Mouse (Mus musculus): ENCODE measurements at regions not wholly inside any gene's neighbourhood (a gene's known extent, or its start where the extent isn't known, plus 50 kb on each side); places are given as distances from the start of the nearest gene placed in this dataset.
A peak's percentile ranks its signal among the peaks of the same experiment; 100 is the strongest.

DNA sequence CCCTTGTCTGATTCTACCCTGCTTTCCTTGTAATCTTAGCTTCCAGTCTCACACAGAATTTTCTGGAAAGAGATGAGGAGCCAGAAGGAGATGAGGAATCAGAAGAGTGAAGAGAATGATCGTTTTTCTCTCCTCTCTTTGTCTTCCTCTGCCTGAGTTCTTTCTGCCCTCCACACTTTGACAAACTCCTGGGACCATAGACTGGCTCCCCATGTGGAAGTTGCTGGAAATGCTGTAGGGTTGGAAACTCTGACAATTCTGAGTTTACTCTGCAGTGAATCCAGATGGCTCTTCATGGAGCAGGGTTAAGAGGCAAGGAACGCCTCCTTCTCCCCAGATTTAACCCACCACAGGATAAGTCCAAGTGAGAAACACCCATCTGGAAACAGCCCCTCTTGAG is 408.7 kb downstream of the Tns1 start:
- H3K9me3 ChIP-seq (ENCODE audit: control insufficient read depth, low read length): no peaks in the 10 kb centered on the region
- no peak overlapping the region for H3K9ac ChIP-seq (ENCODE audit: low read length)
- no peaks in the 10 kb centered on the region for H3K4me1 ChIP-seq (replicated peaks; ENCODE audit: control insufficient read depth, insufficient read depth, low read length)
- ATAC-seq (replicated peaks; ENCODE audit: low FRiP score, low TSS enrichment, low read depth) (no peak), DNase-seq (ENCODE audit: low spot score) (no peak)
- 65% methylated on average over 2 of the region's 2 CpGs for WGBS
- H3K27me3 ChIP-seq (replicated peaks; ENCODE audit: control insufficient read depth, insufficient read depth, low read length): no peaks in the 10 kb centered on the region
- no peak overlapping the region for H3K27ac ChIP-seq (ENCODE audit: low read depth)
- no peaks in the 10 kb centered on the region for H3K36me3 ChIP-seq (ENCODE audit: control insufficient read depth, insufficient read depth, low read length)
- H3K4me2 ChIP-seq (ENCODE audit: low read length): no peak overlapping the region
- no peak overlapping the region for H3K4me3 ChIP-seq (ENCODE audit: low read depth, low read length)

- Histone ChIP-seq H3K27me3 (replicated peaks; ENCODE audit: control insufficient read depth, insufficient read depth, low read length) (no peaks in the 10 kb centered on the region), H3K4me3 (ENCODE audit: low read depth, low read length) (no peak overlapping the region), H3K4me2 (ENCODE audit: low read length) (no peak overlapping the region; the same call in 1 of the 2 replicates), H3K9me3 (ENCODE audit: control insufficient read depth, low read length) (no peaks in the 10 kb centered on the region), H3K4me1 (replicated peaks; ENCODE audit: control insufficient read depth, insufficient read depth, low read length) (0 out of 2 replicates have a peak, but pooled peaks cover 7% of the 10 kb centered on the region), H3K27ac (ENCODE audit: low read depth) (peak overlapping the region; percentile 49), H3K9ac (ENCODE audit: low read length) (no peak overlapping the region), H3K36me3 (ENCODE audit: control insufficient read depth, insufficient read depth, low read length) (no peaks in the 10 kb centered on the region)
- ATAC-seq (replicated peaks; ENCODE audit: low FRiP score, low TSS enrichment, low read depth) (peak; percentile 87), DNase-seq (ENCODE audit: low spot score) (peak; percentile 65)
- 5% methylated on average over 4 of the region's 4 CpGs for WGBS
These were observed 421.8 kb downstream of the Tns1 start for GRCm38 (mm10) chr1:73702428-73702842.

DNA sequence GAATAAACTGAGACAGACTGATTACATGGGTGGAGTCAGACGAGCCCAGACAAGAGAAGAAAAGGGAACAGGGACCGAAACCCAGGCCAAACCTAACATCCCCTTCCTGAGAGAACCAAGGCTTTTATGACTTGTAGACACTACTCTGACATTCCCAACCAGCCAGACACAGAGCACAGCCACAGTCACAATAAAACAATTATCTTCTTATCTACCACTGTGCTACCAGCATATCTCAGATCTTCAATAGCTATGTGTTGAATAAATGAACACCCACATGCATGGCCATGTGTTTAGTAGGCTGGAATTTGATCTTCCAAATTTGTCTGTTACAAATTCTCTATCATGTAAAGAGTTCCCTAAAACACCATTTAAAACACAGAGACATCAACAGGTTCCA is 430.7 kb downstream of the Tns1 start:
- WGBS: 44% methylated on average over 2 of the region's 2 CpGs

DNA sequence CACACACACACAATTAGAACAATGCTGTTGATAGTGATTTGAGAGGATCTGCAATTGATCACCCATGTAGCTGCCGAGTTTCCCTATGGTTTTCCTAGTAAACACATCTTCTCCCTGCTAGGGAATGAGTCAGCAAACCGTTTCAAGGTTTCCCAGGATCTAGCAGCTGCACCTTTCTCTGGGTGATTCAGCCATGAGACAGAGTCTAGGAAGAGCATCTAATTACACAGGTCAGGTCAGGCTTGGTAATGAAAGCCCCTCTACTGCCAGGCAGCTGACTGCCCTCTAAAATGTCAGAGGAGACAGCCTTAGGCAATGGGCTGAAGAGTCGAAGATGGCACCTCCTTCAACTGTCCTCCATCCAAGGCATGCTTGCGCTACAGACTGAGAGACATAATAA is 438.5 kb downstream of the Tns1 start:
- WGBS: 71% methylated on average over 4 of the region's 4 CpGs
- Histone ChIP-seq H3K4me3 (ENCODE audit: low read depth, low read length) (no peak overlapping the region), H3K9me3 (ENCODE audit: control insufficient read depth, low read length) (no peaks in the 10 kb centered on the region), H3K27me3 (replicated peaks; ENCODE audit: control insufficient read depth, insufficient read depth, low read length) (no peaks in the 10 kb centered on the region), H3K27ac (ENCODE audit: low read depth) (no peak overlapping the region), H3K36me3 (ENCODE audit: control insufficient read depth, insufficient read depth, low read length) (no peaks in the 10 kb centered on the region), H3K4me2 (ENCODE audit: low read length) (no peak overlapping the region), H3K9ac (ENCODE audit: low read length) (no peak overlapping the region), H3K4me1 (replicated peaks; ENCODE audit: control insufficient read depth, insufficient read depth, low read length) (peaks cover 2% of the 10 kb centered on the region; the same call in 1 of the 2 replicates)
- no peak for ATAC-seq (replicated peaks; ENCODE audit: low FRiP score, low TSS enrichment, low read depth)
- no peak for DNase-seq (ENCODE audit: low spot score)

More for the DNA sequence above, 430.7 kb downstream of the Tns1 start:
- Histone ChIP-seq H3K4me3 (ENCODE audit: low read depth, low read length) (no peak overlapping the region), H3K9ac (ENCODE audit: low read length) (no peak overlapping the region), H3K36me3 (ENCODE audit: control insufficient read depth, insufficient read depth, low read length) (no peaks in the 10 kb centered on the region), H3K9me3 (ENCODE audit: control insufficient read depth, low read length) (no peaks in the 10 kb centered on the region), H3K27me3 (replicated peaks; ENCODE audit: control insufficient read depth, insufficient read depth, low read length) (no peaks in the 10 kb centered on the region), H3K27ac (ENCODE audit: low read depth) (no peak overlapping the region), H3K4me1 (replicated peaks; ENCODE audit: control insufficient read depth, insufficient read depth, low read length) (no peaks in the 10 kb centered on the region; the same call in 1 of the 2 replicates), H3K4me2 (ENCODE audit: low read length) (no peak overlapping the region)
- no peak for DNase-seq (ENCODE audit: low spot score)
- ATAC-seq (replicated peaks; ENCODE audit: low FRiP score, low TSS enrichment, low read depth): no peak

- H3K27ac ChIP-seq (ENCODE audit: low read depth): no peak overlapping the region
These were observed 439.2 kb downstream of the Tns1 start for GRCm38 (mm10) chr1:73685066-73685465.

DNA sequence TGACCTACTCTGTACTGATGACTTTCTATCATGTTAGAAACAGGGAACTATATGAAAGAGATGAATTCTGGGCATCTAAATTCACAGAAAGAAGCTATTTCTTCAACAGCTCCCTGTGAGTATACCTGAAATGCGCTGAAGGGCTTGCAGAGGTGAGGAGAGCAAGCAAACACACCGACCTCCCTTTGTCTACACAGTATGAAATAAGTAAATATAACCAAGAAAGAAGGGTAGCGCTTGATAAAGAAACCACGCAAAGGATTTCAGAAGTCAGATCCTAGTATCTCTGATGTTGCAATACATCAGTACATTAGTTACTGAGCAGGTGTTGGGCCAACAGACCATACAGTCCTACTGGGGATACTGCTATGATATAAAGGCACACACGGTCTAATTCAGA is 440.1 kb downstream of the Tns1 start:
- Histone ChIP-seq H3K27me3 (replicated peaks; ENCODE audit: control insufficient read depth, insufficient read depth, low read length) (no peaks in the 10 kb centered on the region), H3K9ac (ENCODE audit: low read length) (no peak overlapping the region), H3K4me3 (ENCODE audit: low read depth, low read length) (no peak overlapping the region), H3K9me3 (ENCODE audit: control insufficient read depth, low read length) (no peaks in the 10 kb centered on the region), H3K4me1 (replicated peaks; ENCODE audit: control insufficient read depth, insufficient read depth, low read length) (peaks cover 2% of the 10 kb centered on the region; the same call in 1 of the 2 replicates), H3K27ac (ENCODE audit: low read depth) (0 out of 2 replicates have a peak overlapping the region, but pooled peaks have one; percentile 1), H3K36me3 (ENCODE audit: control insufficient read depth, insufficient read depth, low read length) (no peaks in the 10 kb centered on the region), H3K4me2 (ENCODE audit: low read length) (no peak overlapping the region)
- ATAC-seq (replicated peaks; ENCODE audit: low FRiP score, low TSS enrichment, low read depth) (no peak), DNase-seq (ENCODE audit: low spot score) (no peak)
- WGBS: 74% methylated on average over 5 of the region's 5 CpGs

More at GRCm38 (mm10) chr1:73685066-73685465, 439.2 kb downstream of the Tns1 start:
- WGBS: 80% methylated on average over 4 of the region's 4 CpGs
- no peak overlapping the region for H3K4me3 ChIP-seq (ENCODE audit: low read depth, low read length)
- H3K4me1 ChIP-seq (replicated peaks; ENCODE audit: control insufficient read depth, insufficient read depth, low read length): peaks cover 2% of the 10 kb centered on the region; the same call in 1 of the 2 replicates
- no peak overlapping the region for H3K9ac ChIP-seq (ENCODE audit: low read length)
- H3K9me3 ChIP-seq (ENCODE audit: control insufficient read depth, low read length): no peaks in the 10 kb centered on the region
- H3K36me3 ChIP-seq (ENCODE audit: control insufficient read depth, insufficient read depth, low read length): no peaks in the 10 kb centered on the region
- no peaks in the 10 kb centered on the region for H3K27me3 ChIP-seq (replicated peaks; ENCODE audit: control insufficient read depth, insufficient read depth, low read length)
- ATAC-seq (replicated peaks; ENCODE audit: low FRiP score, low TSS enrichment, low read depth) (no peak), DNase-seq (ENCODE audit: low spot score) (no peak)
- no peak overlapping the region for H3K4me2 ChIP-seq (ENCODE audit: low read length)

DNA sequence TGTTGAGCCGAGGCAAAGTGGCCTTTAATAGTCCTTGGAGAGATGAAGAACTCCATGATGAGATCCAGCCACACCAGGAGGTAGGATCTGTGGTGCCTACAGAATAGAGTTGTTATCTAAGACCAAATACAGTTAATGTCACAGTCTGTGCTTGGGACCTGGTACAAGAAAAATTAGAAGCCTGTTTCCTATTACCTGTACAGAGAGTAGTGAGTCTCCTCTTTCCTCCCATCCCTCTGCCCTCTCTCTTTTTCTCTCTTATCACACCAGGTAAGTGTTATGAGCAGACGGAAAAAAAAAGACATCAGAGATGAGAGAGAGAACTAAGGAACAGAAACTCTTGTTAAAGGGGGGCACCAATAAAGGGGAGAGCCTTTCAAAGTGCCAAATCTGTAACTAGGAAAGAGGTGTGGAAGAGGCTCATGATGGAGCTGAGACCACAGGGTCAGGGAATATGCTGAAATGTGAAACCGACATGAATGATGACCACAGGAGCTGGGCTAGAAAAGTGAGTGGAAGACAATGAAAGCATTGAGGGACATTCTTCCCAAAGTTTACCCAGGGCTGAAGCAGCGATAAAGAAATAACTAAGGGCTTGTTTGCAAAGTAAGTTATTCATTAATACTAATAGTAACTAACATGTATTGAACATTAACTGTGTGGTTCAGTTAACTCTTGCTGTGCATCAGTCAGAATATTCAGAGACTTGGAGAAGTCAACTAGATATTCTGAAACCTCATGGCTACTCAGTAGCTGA is 440.9 kb downstream of the Tns1 start:
- peak overlapping the region; percentile 51 for H3K27ac ChIP-seq (ENCODE audit: low read depth)
- DNase-seq (ENCODE audit: low spot score) (no peak), ATAC-seq (replicated peaks; ENCODE audit: low FRiP score, low TSS enrichment, low read depth) (peak; percentile 78)
- H3K4me2 ChIP-seq (ENCODE audit: low read length): no peak overlapping the region
- H3K36me3 ChIP-seq (ENCODE audit: control insufficient read depth, insufficient read depth, low read length): no peaks in the 10 kb centered on the region
- H3K9me3 ChIP-seq (ENCODE audit: control insufficient read depth, low read length): no peaks in the 10 kb centered on the region
- H3K4me1 ChIP-seq (replicated peaks; ENCODE audit: control insufficient read depth, insufficient read depth, low read length): peaks cover 2% of the 10 kb centered on the region; the same call in 1 of the 2 replicates
- no peaks in the 10 kb centered on the region for H3K27me3 ChIP-seq (replicated peaks; ENCODE audit: control insufficient read depth, insufficient read depth, low read length)
- WGBS: 50% methylated on average over 4 of the region's 4 CpGs
- no peak overlapping the region for H3K4me3 ChIP-seq (ENCODE audit: low read depth, low read length)
- H3K9ac ChIP-seq (ENCODE audit: low read length): no peak overlapping the region

DNA sequence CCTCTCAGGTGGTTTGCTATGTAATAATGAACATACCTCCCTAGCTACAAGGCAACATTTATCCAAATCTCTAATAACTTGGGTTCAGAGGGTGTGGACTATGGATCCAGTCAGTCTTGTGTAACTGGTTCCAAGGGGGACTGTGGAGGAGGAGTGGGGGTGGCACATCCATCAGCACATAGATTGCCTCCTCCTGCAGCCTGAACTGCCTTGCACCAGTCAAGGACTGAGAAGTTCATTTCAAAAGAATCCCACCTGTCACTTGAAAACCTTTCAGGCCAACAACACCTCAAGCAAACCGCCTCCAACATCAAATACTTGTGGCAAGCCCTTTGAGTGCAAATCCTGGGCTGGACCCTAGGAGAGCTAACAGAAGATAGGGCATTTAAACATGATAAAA is 442.6 kb downstream of the Tns1 start:
- peak overlapping the region; percentile 51 for H3K27ac ChIP-seq (ENCODE audit: low read depth)
- WGBS: 56% methylated on average over 1 of the region's 1 CpGs
- H3K27me3 ChIP-seq (replicated peaks; ENCODE audit: control insufficient read depth, insufficient read depth, low read length): no peaks in the 10 kb centered on the region
- no peaks in the 10 kb centered on the region for H3K36me3 ChIP-seq (ENCODE audit: control insufficient read depth, insufficient read depth, low read length)
- H3K4me1 ChIP-seq (replicated peaks; ENCODE audit: control insufficient read depth, insufficient read depth, low read length): peaks cover 2% of the 10 kb centered on the region; the same call in 1 of the 2 replicates
- H3K4me2 ChIP-seq (ENCODE audit: low read length): no peak overlapping the region
- ATAC-seq (replicated peaks; ENCODE audit: low FRiP score, low TSS enrichment, low read depth) (0 out of 2 replicates have a peak, but pooled peaks have one; percentile 54), DNase-seq (ENCODE audit: low spot score) (no peak)
- no peaks in the 10 kb centered on the region for H3K9me3 ChIP-seq (ENCODE audit: control insufficient read depth, low read length)
- no peak overlapping the region for H3K9ac ChIP-seq (ENCODE audit: low read length)
- no peak overlapping the region for H3K4me3 ChIP-seq (ENCODE audit: low read depth, low read length)

GRCm38 (mm10) chr1:73680829-73681228 is 443.4 kb downstream of the Tns1 start:
- H3K36me3 ChIP-seq (ENCODE audit: control insufficient read depth, insufficient read depth, low read length): no peaks in the 10 kb centered on the region
- no peak overlapping the region for H3K9ac ChIP-seq (ENCODE audit: low read length)
- H3K27me3 ChIP-seq (replicated peaks; ENCODE audit: control insufficient read depth, insufficient read depth, low read length): no peaks in the 10 kb centered on the region
- 75% methylated on average over 3 of the region's 3 CpGs for WGBS
- no peak for ATAC-seq (replicated peaks; ENCODE audit: low FRiP score, low TSS enrichment, low read depth)
- DNase-seq (ENCODE audit: low spot score): no peak
- no peak overlapping the region for H3K4me2 ChIP-seq (ENCODE audit: low read length)
- H3K4me1 ChIP-seq (replicated peaks; ENCODE audit: control insufficient read depth, insufficient read depth, low read length): peaks cover 2% of the 10 kb centered on the region; the same call in 1 of the 2 replicates
- 0 out of 2 replicates have a peak, but pooled peaks cover 1% of the 10 kb centered on the region for H3K9me3 ChIP-seq (ENCODE audit: control insufficient read depth, low read length)
- H3K4me3 ChIP-seq (ENCODE audit: low read depth, low read length): no peak overlapping the region
- no peak overlapping the region for H3K27ac ChIP-seq (ENCODE audit: low read depth)

All from intestine, embryonic 14.5 days (tissue).